Mouse (Mus musculus) ES-Bruce4 (cell line): Measurements from ENCODE around the gene Plet1. TPM values are rescaled to one million over a fixed set of nuclear protein-coding genes. Genes with fewer than 3 reads are reported as not detected.

ENCODE experiments used
- H3K27ac ChIP-seq: 2 replicates; pipeline ENCODE4 v1.5.1; 2012; ENCODE audit warnings: low read length, inconsistent platforms; ENCODE audit not compliant: insufficient read depth
- H3K27me3 ChIP-seq: 2 replicates; pipeline ENCODE4 v1.6.1; 2012; ENCODE audit warnings: mild to moderate bottlenecking, low read length, inconsistent platforms; ENCODE audit not compliant: control insufficient read depth, poor library complexity, insufficient read depth, severe bottlenecking
- H3K36me3 ChIP-seq: 2 replicates; pipeline ENCODE4 v1.6.1; 2012; ENCODE audit warnings: inconsistent platforms, mild to moderate bottlenecking, low read length, moderate library complexity; ENCODE audit not compliant: control insufficient read depth, poor library complexity, insufficient read depth, severe bottlenecking
- H3K4me1 ChIP-seq: one replicate; pipeline ENCODE4 v1.8.1; 2011; ENCODE audit warnings: low read length; ENCODE audit not compliant: control insufficient read depth, insufficient read depth
- H3K4me3 ChIP-seq: 2 replicates; pipeline ENCODE4 v1.5.1; 2011; ENCODE audit warnings: low read depth, mild to moderate bottlenecking, low read length
- H3K9ac ChIP-seq: 2 replicates; pipeline ENCODE4 v1.6.1; 2012; ENCODE audit warnings: low read depth, mild to moderate bottlenecking, inconsistent platforms; ENCODE audit not compliant: poor library complexity, severe bottlenecking
- H3K9me3 ChIP-seq: replicated peaks from 2 replicates; pipeline ENCODE4 v1.6.1; 2012; ENCODE audit warnings: mild to moderate bottlenecking, low read length, inconsistent platforms; ENCODE audit not compliant: control insufficient read depth, poor library complexity, insufficient read depth, severe bottlenecking
- CTCF ChIP-seq: IDR thresholded peaks from one replicate; pipeline ENCODE4 v1.8.1; 2011; ENCODE audit warnings: low read depth, low read length
- EP300 ChIP-seq: IDR thresholded peaks from 2 replicates; pipeline ENCODE4 v1.6.1; 2011; ENCODE audit warnings: low read depth, low read length; ENCODE audit not compliant: insufficient read depth
- POLR2A ChIP-seq: IDR thresholded peaks from one replicate; pipeline ENCODE4 v1.8.1; 2011; ENCODE audit warnings: low read length; ENCODE audit not compliant: insufficient read depth
- polyA plus RNA-seq: library from polyadenylated mRNA; stranded (reverse); fragments of >200 nt; gene quantifications from 2 replicates; pipeline ENCODE4 v1.2.4, GENCODE M21; 2011; ENCODE audit warnings: low read depth; ENCODE audit not compliant: missing spikeins, insufficient read depth, insufficient read length

Plet1 gene
- polyA plus RNA-seq, 1 experiment = 22.7 TPM

GRCm38 (mm10) chr9:50490836-50491235 is 3.5 kb upstream of the Plet1 start:
- Histone ChIP-seq H3K36me3 (no peaks in the 10 kb centered on the region), H3K4me3 (no peak overlapping the region), H3K27me3 (no peaks in the 10 kb centered on the region), H3K9ac (no peak overlapping the region), H3K9me3 (no peaks in the 10 kb centered on the region), H3K27ac (no peak overlapping the region; the same call in none of the 2 replicates), H3K4me1 (peaks cover 5% of the 10 kb centered on the region)
- no peak for TF ChIP-seq CTCF
- TF ChIP-seq EP300 = 0 out of 2 replicates have a peak, but pooled peaks have one; percentile 35
- no peak for TF ChIP-seq POLR2A

GRCm38 (mm10) chr9:50491531-50492045 is 2.7 kb upstream of the Plet1 start:
- H3K4me1 ChIP-seq = peaks cover 5% of the 10 kb centered on the region
- H3K27me3 ChIP-seq = no peaks in the 10 kb centered on the region
- H3K9ac ChIP-seq = no peak overlapping the region
- no peaks in the 10 kb centered on the region for H3K36me3 ChIP-seq
- H3K4me3 ChIP-seq = no peak overlapping the region
- H3K9me3 ChIP-seq = no peaks in the 10 kb centered on the region
- H3K27ac ChIP-seq = peak overlapping the region; percentile 87
- TF ChIP-seq CTCF = no peak
- no peak for TF ChIP-seq POLR2A
- TF ChIP-seq EP300 = no peak

- Histone ChIP-seq H3K4me1 (peaks cover 7% of the 10 kb centered on the region), H3K27ac (peak overlapping the region; percentile 59)
These were observed 548 bp upstream of the Plet1 start for GRCm38 (mm10) chr9:50493777-50494176.

GRCm38 (mm10) chr9:50495405-50496150 is 1.3 kb downstream of the Plet1 start:
- H3K4me1 ChIP-seq = peaks cover 7% of the 10 kb centered on the region
- H3K4me3 ChIP-seq = peak overlapping the region; percentile 45
- H3K27me3 ChIP-seq = no peaks in the 10 kb centered on the region
- peak overlapping the region; percentile 24 for H3K27ac ChIP-seq
- no peaks in the 10 kb centered on the region for H3K9me3 ChIP-seq
- H3K9ac ChIP-seq = peak overlapping the region; percentile 55
- no peaks in the 10 kb centered on the region for H3K36me3 ChIP-seq
- TF ChIP-seq EP300 = peak; percentile 68; the same call in 1 of the 2 replicates
- no peak for TF ChIP-seq POLR2A

More at GRCm38 (mm10) chr9:50493777-50494176, 548 bp upstream of the Plet1 start:
- Histone ChIP-seq H3K9ac (no peak overlapping the region), H3K36me3 (no peaks in the 10 kb centered on the region), H3K27me3 (no peaks in the 10 kb centered on the region), H3K4me3 (0 out of 2 replicates have a peak overlapping the region, but pooled peaks have one; percentile 14), H3K9me3 (no peaks in the 10 kb centered on the region)
- TF ChIP-seq EP300 (no peak), POLR2A (no peak), CTCF (no peak)

- peak overlapping the region; percentile 45 for H3K4me3 ChIP-seq
- peak overlapping the region; percentile 55 for H3K9ac ChIP-seq
- H3K27me3 ChIP-seq = no peaks in the 10 kb centered on the region
- TF ChIP-seq EP300 (0 out of 2 replicates have a peak, but pooled peaks have one; percentile 20), CTCF (no peak)
- no peaks in the 10 kb centered on the region for H3K36me3 ChIP-seq
- peak overlapping the region; percentile 24 for H3K27ac ChIP-seq
- no peaks in the 10 kb centered on the region for H3K9me3 ChIP-seq
- peaks cover 7% of the 10 kb centered on the region for H3K4me1 ChIP-seq
These were observed 1.8 kb downstream of the Plet1 start for GRCm38 (mm10) chr9:50496151-50496505.

- Histone ChIP-seq H3K27me3 (no peaks in the 10 kb centered on the region), H3K36me3 (no peaks in the 10 kb centered on the region), H3K27ac (peak overlapping the region; percentile 24; the same call in 1 of the 2 replicates), H3K4me3 (peak overlapping the region; percentile 14; the same call in 1 of the 2 replicates), H3K9me3 (no peaks in the 10 kb centered on the region), H3K4me1 (peaks cover 7% of the 10 kb centered on the region), H3K9ac (peak overlapping the region; percentile 55)
- TF ChIP-seq EP300 (no peak), CTCF (no peak), POLR2A (no peak)
These were observed 2.2 kb downstream of the Plet1 start for GRCm38 (mm10) chr9:50496546-50496945.
